Mouse (Mus musculus): ENCODE data around the gene Olfr46.
"Not testable (repeated sequence)": the region's sequence is repeated elsewhere in the genome, so short reads cannot be mapped to it uniquely, and the experiment has no call there.

Olfr46 gene

GRCm38 (mm10) chr7:140600969-140601368 lies at the start of gene Olfr46:
Gene Olfr46, plus strand, starts transcription at chr7:140601269.
- not testable (repeated sequence) for DNase-seq

DNA sequence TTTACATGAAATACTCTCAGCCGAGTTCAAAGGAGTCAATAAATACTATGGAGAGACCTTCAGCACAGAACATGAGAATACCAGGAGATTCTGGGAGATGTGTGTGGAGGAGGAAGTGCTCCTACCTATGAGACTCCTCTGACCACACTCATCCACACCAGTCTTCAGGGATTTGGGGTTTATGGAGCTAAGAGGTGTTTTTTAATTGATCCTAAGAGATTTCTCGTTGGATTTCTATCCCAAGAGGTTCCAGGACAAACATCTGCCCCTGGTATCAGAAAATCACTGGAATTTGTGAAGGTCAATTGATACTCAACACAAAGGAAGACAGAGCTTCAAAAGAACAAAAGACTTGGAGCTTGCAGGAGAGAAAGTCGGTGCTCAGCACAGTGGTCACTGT lies 33.5 kb upstream of the Olfr46 start, which contains the start of gene Olfr538:
Olfr538 (plus strand) TSS at position 301 of the 400 bp plus-strand sequence.
- no peak for DNase-seq

- DNase-seq, result not testable (repeated sequence)
Measured at GRCm38 (mm10) chr7:140628670-140629069, 27.6 kb downstream of the Olfr46 start, which contains the start of gene Olfr61. Gene Olfr61, plus strand, starts transcription at chr7:140628970.

DNA sequence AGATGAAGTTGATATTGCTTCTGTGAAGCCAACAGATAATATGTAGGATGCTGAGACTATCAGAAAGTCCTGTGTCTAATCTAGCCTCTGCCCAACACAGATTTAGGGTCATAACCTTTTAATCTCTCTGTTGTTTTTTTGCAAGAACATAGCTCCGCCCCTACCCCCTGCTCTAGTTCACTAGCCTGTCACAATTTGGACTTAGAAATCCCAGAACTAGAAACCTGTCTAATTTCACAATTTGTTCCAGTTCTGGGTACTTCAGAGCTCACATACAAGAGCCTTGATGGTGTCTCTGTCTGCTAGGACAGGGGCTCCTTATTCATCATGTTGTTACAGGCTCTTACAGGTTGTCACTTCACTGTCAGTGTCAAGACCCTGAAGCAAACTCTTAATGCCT lies 29.5 kb downstream of the Olfr46 start:
- DNase-seq, result no peak

DNA sequence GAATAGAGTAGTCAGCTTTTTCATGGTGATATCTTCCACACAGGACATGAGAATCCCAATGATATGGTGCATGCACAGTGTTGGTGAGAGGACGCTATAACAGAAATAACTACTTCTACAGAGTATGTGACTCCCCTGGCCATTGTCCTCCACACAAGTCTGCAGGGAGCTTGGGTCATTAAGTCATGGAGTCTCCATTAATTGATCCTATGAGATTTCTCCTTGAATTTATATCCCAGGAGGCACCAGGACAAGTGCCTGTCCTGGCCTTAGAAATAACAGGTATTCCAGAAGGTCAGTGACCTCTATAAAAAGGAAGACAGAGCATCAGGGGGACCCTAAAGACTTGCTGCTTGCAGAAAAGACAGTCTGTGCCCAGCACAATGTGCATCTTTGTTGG lies 45.1 kb downstream of the Olfr46 start, which contains the start of gene Olfr53:
Olfr53 (plus strand) TSS at position 301 of the 400 bp plus-strand sequence.
- no peak for DNase-seq

GRCm38 (mm10) chr7:140659630-140660029 lies 58.6 kb downstream of the Olfr46 start, which contains the start of gene Olfr539:
Gene Olfr539, plus strand, starts transcription at chr7:140659930.
- DNase-seq, result no peak
